Mouse (Mus musculus) adrenal gland, postnatal 14 days (tissue): ENCODE measurements around the gene Miga2. TPM values are rescaled to one million over a fixed set of nuclear protein-coding genes. Genes with fewer than 3 reads are reported as not detected.

ENCODE experiments used
- DNase-seq: peaks from one replicate; pipeline ENCODE4 v3.0.0; 2021; ENCODE audit warnings: mixed read lengths
- microRNA-seq, 2 experiments: library from miRNA; unstranded; fragments of <30 nt; microRNA quantifications; one replicate each; pipeline ENCODE4 v1.2.0; 2021
- total RNA-seq: library from RNA; stranded (reverse); gene quantifications from 2 replicates; pipeline ENCODE4 v1.2.3, GENCODE M21; 2021

Gene Miga2
- total RNA-seq, 1 experiment from 2014 or later, result 87.9 TPM

GRCm38 (mm10) chr2:30419112-30419511 lies 55.1 kb downstream of the Miga2 start:
- no peak for DNase-seq

GRCm38 (mm10) chr2:30421432-30421831 lies 57.4 kb downstream of the Miga2 start:
- no peak for DNase-seq

DNA sequence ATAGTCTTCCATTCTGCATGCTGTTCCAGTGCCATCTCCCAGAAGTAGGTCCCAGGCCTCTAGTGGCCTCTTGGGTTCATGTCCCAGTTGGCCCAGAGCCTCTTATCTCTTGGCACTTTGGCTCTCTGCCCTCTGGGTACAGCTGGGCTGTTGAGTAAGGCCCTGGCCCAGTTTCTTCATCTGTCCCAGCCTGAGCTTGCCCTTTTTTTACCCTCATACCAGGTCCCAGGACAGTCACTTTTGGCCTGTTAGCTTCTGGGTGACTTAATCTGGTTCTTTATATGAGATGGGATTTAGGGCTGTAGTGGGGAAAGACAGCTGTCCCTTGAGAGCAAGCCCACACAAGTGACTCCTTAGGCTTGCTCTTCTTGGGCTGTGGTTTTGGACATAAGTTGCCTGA lies 65.1 kb downstream of the Miga2 start:
- peak; percentile 90 for DNase-seq

Small RNA genes within 50 kb of the gene (microRNA-seq; reads per million reads assigned to microRNA genes)
- gene Gm47292, result 0.38 to 0.85 reads per million in 2 experiments

Other genes with a start within 250 kb of the Miga2 start
- 32.4 and 40.5 TPM in 2 replicates for gene Zer1, start 239.6 kb upstream of the Miga2 start, total RNA-seq
- gene Tbc1d13, start 230.5 kb upstream of the Miga2 start, total RNA-seq, result 47.1 and 52.7 TPM in 2 replicates
- gene Endog, start 192.7 kb upstream of the Miga2 start, total RNA-seq, result 49.3 and 52.9 TPM in 2 replicates
- 21.8 and 22.2 TPM in 2 replicates for gene Spout1, start 185.8 kb upstream of the Miga2 start, total RNA-seq
- 29.1 and 29.3 TPM in 2 replicates for gene Kyat1, start 158.4 kb upstream of the Miga2 start, total RNA-seq
- 57.7 and 60.3 TPM in 2 replicates for gene Lrrc8a, start 126.5 kb upstream of the Miga2 start, total RNA-seq
- 0.63 and 1.7 TPM in 2 replicates for gene Gm28035, start 123.7 kb upstream of the Miga2 start, total RNA-seq
- 19.8 and 20.4 TPM in 2 replicates for gene Phyhd1, start 98.0 kb upstream of the Miga2 start, total RNA-seq
- not detected in 2 replicates for gene Gm28038, start 83.2 kb upstream of the Miga2 start, total RNA-seq
- gene Dolk, start 77.9 kb upstream of the Miga2 start, total RNA-seq, result 46.2 and 48.1 TPM in 2 replicates
- 38.2 and 40.5 TPM in 2 replicates for gene Nup188, start 77.8 kb upstream of the Miga2 start, total RNA-seq
- gene Sh3glb2, start 4.9 kb upstream of the Miga2 start, total RNA-seq, result 73.2 and 80.6 TPM in 2 replicates
- 18.7 and 19.5 TPM in 2 replicates for gene Dolpp1, start 28.0 kb downstream of the Miga2 start, total RNA-seq
- gene Crat, start 51.6 kb downstream of the Miga2 start, total RNA-seq, result 291 and 301 TPM in 2 replicates
- 145 and 155 TPM in 2 replicates for gene Ptpa, start 51.8 kb downstream of the Miga2 start, total RNA-seq
- gene Ier5l, start 110.0 kb downstream of the Miga2 start, total RNA-seq, result 6.4 and 6.8 TPM in 2 replicates
- 1.6 and 3.5 TPM in 2 replicates for gene Cstad, start 230.8 kb downstream of the Miga2 start, total RNA-seq